Mouse (Mus musculus) embryonic facial prominence, embryonic 14.5 days (tissue): Measurements from ENCODE around the gene Hcrtr1. TPM values are rescaled to one million over a fixed set of nuclear protein-coding genes. Genes with fewer than 3 reads are reported as not detected.

Experiments
- ATAC-seq: fragments of 200-750 bp; cut with Nextera tagmentation; 2 replicates; pipeline ENCODE4 v1.8.0; 2017; ENCODE audit warnings: low read depth, moderate number of reproducible peaks, moderate TSS enrichment
- DNase-seq: peaks from one replicate; pipeline ENCODE4 v3.0.0-alpha.2; 2015; ENCODE audit warnings: low spot score
- H3K27ac ChIP-seq: fragments of 300-500 bp; sonication (generic); replicated peaks from 2 replicates; pipeline ENCODE4 v1.5.1; 2014; ENCODE audit warnings: low read depth, mild to moderate bottlenecking, low read length, moderate library complexity
- H3K27me3 ChIP-seq: fragments of 300-500 bp; sonication (generic); replicated peaks from 2 replicates; pipeline ENCODE4 v1.6.1; 2014; ENCODE audit warnings: low read length; ENCODE audit not compliant: control insufficient read depth, insufficient read depth
- H3K36me3 ChIP-seq: fragments of 300-500 bp; sonication (generic); 2 replicates; pipeline ENCODE4 v1.6.1; 2014; ENCODE audit warnings: low read length, mixed read lengths; ENCODE audit not compliant: control insufficient read depth, insufficient read depth
- H3K4me1 ChIP-seq: fragments of 300-500 bp; sonication (generic); 2 replicates; pipeline ENCODE4 v1.6.1; 2014; ENCODE audit warnings: antibody characterized with exemption, low read length; ENCODE audit not compliant: control insufficient read depth, insufficient read depth
- H3K4me2 ChIP-seq: fragments of 300-500 bp; sonication (generic); 2 replicates; pipeline ENCODE4 v1.6.1; 2014; ENCODE audit warnings: low read depth, mild to moderate bottlenecking, low read length, moderate library complexity, mixed read lengths
- H3K4me3 ChIP-seq: fragments of 300-500 bp; sonication (generic); 2 replicates; pipeline ENCODE4 v1.5.1; 2014; ENCODE audit warnings: low read depth, mild to moderate bottlenecking, low read length
- H3K9ac ChIP-seq: fragments of 300-500 bp; sonication (generic); 2 replicates; pipeline ENCODE4 v1.6.1; 2014; ENCODE audit warnings: low read depth, mild to moderate bottlenecking, low read length, moderate library complexity, mixed read lengths
- H3K9me3 ChIP-seq: fragments of 300-500 bp; sonication (generic); 2 replicates; pipeline ENCODE4 v1.6.1; 2016; ENCODE audit warnings: low read length; ENCODE audit not compliant: control insufficient read depth
- WGBS: fragments of 180-500 bp; shearing (Covaris S2); extraction: QIAGEN DNeasy Blood & Tissue Kit; methylation state at CpG from one replicate; pipeline ENCODE4 v1.1.7; 2014; 5-methylcytosine and 5-hydroxymethylcytosine counted together
- polyA plus RNA-seq: library from polyadenylated mRNA; unstranded; fragments of >200 nt; fragmentation: Nextera tagmentation; extraction: Ambion mirVana; gene quantifications from 2 replicates; pipeline ENCODE4 v1.2.1, GENCODE M21; 2014

Gene Hcrtr1
- polyA plus RNA-seq, 1 experiment from 2014 or later: 0.19 TPM

- DNase-seq: no peak
- Histone ChIP-seq H3K4me3 (no peak overlapping the region), H3K9me3 (no peaks in the 10 kb centered on the region), H3K9ac (no peak overlapping the region), H3K27me3 (peaks cover 8% of the 10 kb centered on the region), H3K4me2 (no peak overlapping the region), H3K4me1 (peaks cover 35% of the 10 kb centered on the region), H3K36me3 (no peaks in the 10 kb centered on the region), H3K27ac (no peak overlapping the region)
- 84% methylated on average over 6 of the region's 6 CpGs for WGBS
- ATAC-seq: no peak
Measured at GRCm38 (mm10) chr4:130164121-130164520, 25.0 kb upstream of the Hcrtr1 start.

GRCm38 (mm10) chr4:130163391-130163861 lies 24.3 kb upstream of the Hcrtr1 start:
- peaks cover 35% of the 10 kb centered on the region for H3K4me1 ChIP-seq
- H3K36me3 ChIP-seq: no peaks in the 10 kb centered on the region
- ATAC-seq (peak; percentile 15; the same call in 1 of the 2 replicates), DNase-seq (no peak)
- no peak overlapping the region for H3K27ac ChIP-seq
- no peak overlapping the region; the same call in 1 of the 2 replicates for H3K4me3 ChIP-seq
- H3K27me3 ChIP-seq: peaks cover 8% of the 10 kb centered on the region
- H3K9ac ChIP-seq: peak overlapping the region; percentile 46
- H3K9me3 ChIP-seq: no peaks in the 10 kb centered on the region
- peak overlapping the region; percentile 44 for H3K4me2 ChIP-seq
- 11% methylated on average over 14 of the region's 20 CpGs for WGBS

- Histone ChIP-seq H3K27ac (no peak overlapping the region), H3K9ac (no peak overlapping the region), H3K4me1 (peaks cover 14% of the 10 kb centered on the region), H3K36me3 (no peaks in the 10 kb centered on the region), H3K4me3 (no peak overlapping the region), H3K27me3 (peaks cover 8% of the 10 kb centered on the region), H3K9me3 (no peaks in the 10 kb centered on the region), H3K4me2 (no peak overlapping the region)
- DNase-seq (no peak), ATAC-seq (no peak)
- 28% methylated on average over 4 of the region's 4 CpGs for WGBS
Measured at GRCm38 (mm10) chr4:130161349-130161748, 22.2 kb upstream of the Hcrtr1 start.

GRCm38 (mm10) chr4:130156812-130157371 lies 17.7 kb upstream of the Hcrtr1 start:
- Histone ChIP-seq H3K36me3 (no peaks in the 10 kb centered on the region), H3K9ac (no peak overlapping the region; the same call in 1 of the 2 replicates), H3K4me2 (no peak overlapping the region), H3K4me3 (no peak overlapping the region), H3K27ac (no peak overlapping the region), H3K27me3 (peaks cover 16% of the 10 kb centered on the region), H3K4me1 (no peaks in the 10 kb centered on the region), H3K9me3 (no peaks in the 10 kb centered on the region)
- WGBS: 63% methylated on average over 12 of the region's 12 CpGs
- ATAC-seq: no peak
- no peak for DNase-seq

- no peaks in the 10 kb centered on the region for H3K4me1 ChIP-seq
- no peak overlapping the region for H3K9ac ChIP-seq
- ATAC-seq: no peak
- no peak overlapping the region for H3K4me2 ChIP-seq
- no peak overlapping the region for H3K27ac ChIP-seq
- 66% methylated on average over 3 of the region's 3 CpGs for WGBS
- H3K4me3 ChIP-seq: no peak overlapping the region
- H3K27me3 ChIP-seq: peaks cover 10% of the 10 kb centered on the region
- DNase-seq: no peak
- no peaks in the 10 kb centered on the region for H3K9me3 ChIP-seq
- no peaks in the 10 kb centered on the region for H3K36me3 ChIP-seq
Measured at GRCm38 (mm10) chr4:130154250-130154649, 15.1 kb upstream of the Hcrtr1 start.

GRCm38 (mm10) chr4:130148405-130148804 lies 9.2 kb upstream of the Hcrtr1 start:
- WGBS: 80% methylated on average over 10 of the region's 10 CpGs
- Histone ChIP-seq H3K27me3 (peaks cover 10% of the 10 kb centered on the region), H3K4me2 (no peak overlapping the region), H3K4me1 (no peaks in the 10 kb centered on the region), H3K4me3 (no peak overlapping the region), H3K36me3 (no peaks in the 10 kb centered on the region), H3K27ac (no peak overlapping the region), H3K9ac (no peak overlapping the region), H3K9me3 (no peaks in the 10 kb centered on the region)
- ATAC-seq (no peak), DNase-seq (no peak)

- Histone ChIP-seq H3K27me3 (peaks cover 45% of the 10 kb centered on the region), H3K36me3 (no peaks in the 10 kb centered on the region), H3K4me3 (no peak overlapping the region), H3K4me2 (no peak overlapping the region), H3K4me1 (peaks cover 7% of the 10 kb centered on the region; the same call in 1 of the 2 replicates), H3K27ac (no peak overlapping the region), H3K9ac (no peak overlapping the region), H3K9me3 (no peaks in the 10 kb centered on the region)
- ATAC-seq (no peak), DNase-seq (no peak)
- WGBS: 66% methylated on average over 3 of the region's 3 CpGs
Measured at GRCm38 (mm10) chr4:130141786-130142185, 2.6 kb upstream of the Hcrtr1 start.

GRCm38 (mm10) chr4:130140992-130141402 lies 1.8 kb upstream of the Hcrtr1 start:
- H3K9me3 ChIP-seq: no peaks in the 10 kb centered on the region
- WGBS: 50% methylated on average over 9 of the region's 9 CpGs
- peaks cover 48% of the 10 kb centered on the region for H3K27me3 ChIP-seq
- no peak overlapping the region for H3K27ac ChIP-seq
- DNase-seq (peak; percentile 18), ATAC-seq (peak; percentile 37; the same call in 1 of the 2 replicates)
- H3K4me1 ChIP-seq: peaks cover 7% of the 10 kb centered on the region; the same call in 1 of the 2 replicates
- no peak overlapping the region for H3K4me3 ChIP-seq
- H3K36me3 ChIP-seq: no peaks in the 10 kb centered on the region
- no peak overlapping the region for H3K9ac ChIP-seq
- no peak overlapping the region for H3K4me2 ChIP-seq
